12 mouse cellular contexts compared by ENCODE assay signal in genomic region chr2:152931456-152932160, GRCm38 (mm10). TPM values are rescaled to one million over a fixed set of nuclear protein-coding genes. Genes with fewer than 3 reads are reported as not detected.
DNase-seq lines count a peak whose midpoint lies in the region; ATAC-seq and TF ChIP-seq lines count a peak whose summit lies in the region.
"Had no signal": no experiment of that assay in that cellular context is flagged by ENCODE, and none has a peak within 500 bp of the region (broad histone marks: within the 10 kb centered on the region; RNA-seq: fewer than 3 reads in every experiment).

No protein-coding gene starts in this region.

- H3K4me3 ChIP-seq in heart, adult 2 months, result peak overlapping the region; percentile 44
- no peak overlapping the region; the same call in 1 of the 2 replicates for H3K4me3 ChIP-seq in liver, adult 2 months (ENCODE audit: insufficient read depth, low read depth, low read length)
- no peak overlapping the region for H3K4me3 ChIP-seq in liver, embryonic 11.5 days (ENCODE audit: low read depth, low read length)
- H3K4me3 ChIP-seq in E14TG2a.4 (replicated peaks; ENCODE audit: low read length), result peak overlapping the region; percentile 26; the same call in 1 of the 2 replicates
- no peak overlapping the region for H3K4me3 ChIP-seq in limb, embryonic 10.5 days
- H3K4me3 ChIP-seq: embryonic facial prominence, embryonic 12.5 days; midbrain, embryonic 13.5 days had no signal

- H3K4me1 ChIP-seq in heart, adult 2 months (ENCODE audit: control insufficient read depth, insufficient read depth, low read length), result peaks cover 19% of the 10 kb centered on the region
- no peaks in the 10 kb centered on the region for H3K4me1 ChIP-seq in liver, adult 2 months (ENCODE audit: control insufficient read depth, insufficient read depth, low read length)
- H3K4me1 ChIP-seq in liver, embryonic 11.5 days (replicated peaks; ENCODE audit: control insufficient read depth, insufficient read depth, low read length), result no peaks in the 10 kb centered on the region; the same call in 1 of the 2 replicates
- H3K4me1 ChIP-seq in E14TG2a.4 (replicated peaks; ENCODE audit: low read depth, low read length), result peaks cover 27% of the 10 kb centered on the region
- peaks cover 71% of the 10 kb centered on the region for H3K4me1 ChIP-seq in limb, embryonic 10.5 days
- H3K4me1 ChIP-seq: midbrain, embryonic 13.5 days had no signal

- TF ChIP-seq CTCF in heart, adult 2 months (IDR thresholded peaks at IDR 0.05), result no peak
- TF ChIP-seq CTCF in liver, adult 2 months (IDR thresholded peaks at IDR 0.05; ENCODE audit: low read depth, low read length), result no peak
- no peak for TF ChIP-seq CTCF in E14TG2a.4 (conservative IDR thresholded peaks at IDR 0.05; ENCODE audit: low read length)

- no peak for ATAC-seq in liver, embryonic 11.5 days (replicated peaks; ENCODE audit: low FRiP score)
- ATAC-seq: midbrain, embryonic 13.5 days had no signal

- 44% methylated on average over 12 of the region's 12 CpGs for WGBS in heart, adult 2 months
- 61% methylated on average over 12 of the region's 12 CpGs for WGBS in liver, adult 2 months
- 72% methylated on average over 12 of the region's 12 CpGs for WGBS in liver, embryonic 11.5 days
- WGBS in limb, embryonic 10.5 days, result 82% methylated on average over 12 of the region's 12 CpGs

- no peak for TF ChIP-seq POLR2A in heart, adult 2 months (IDR thresholded peaks at IDR 0.05; ENCODE audit: insufficient read depth, low read depth, low read length)
- TF ChIP-seq POLR2A in liver, adult 2 months (IDR thresholded peaks at IDR 0.05; ENCODE audit: extremely low read depth, insufficient read depth, low read length), result no peak

- H3K79me2 ChIP-seq in heart, adult 2 months (replicated peaks; ENCODE audit: control insufficient read depth, insufficient read depth, low read length), result no peaks in the 10 kb centered on the region
- no peaks in the 10 kb centered on the region for H3K79me2 ChIP-seq in liver, adult 2 months (ENCODE audit: control insufficient read depth, insufficient read depth, low read length)

- peak; percentile 40 to 50 for DNase-seq in heart, adult 2 months
- DNase-seq in heart, adult 9 months (ENCODE audit: low spot score in 2 of 2), result no peak
- peak; percentile 6 for DNase-seq in liver, adult 2 months (ENCODE audit: extremely low read depth, low read depth, low spot score)
- no peak for DNase-seq in liver, embryonic 11.5 days (ENCODE audit: low spot score)
- DNase-seq in limb, embryonic 10.5 days (ENCODE audit: low spot score), result no peak
- DNase-seq in urinary bladder, postnatal 10 days (ENCODE audit: low spot score), result no peak
- DNase-seq in layer of hippocampus, postnatal 25 days (ENCODE audit: extremely low spot score in 1 of 2, low spot score in 1 of 2), result no peak
- DNase-seq: cerebellum, adult 11 months; left cerebral cortex, postnatal 4 days had no signal

- TF ChIP-seq EP300 in heart, adult 2 months (IDR thresholded peaks at IDR 0.05; ENCODE audit: insufficient read depth, low read depth, low read length), result no peak

- peak overlapping the region; percentile 75 for H3K27ac ChIP-seq in heart, adult 2 months
- H3K27ac ChIP-seq in liver, adult 2 months (replicated peaks; ENCODE audit: insufficient read depth, low read depth, low read length), result no peak overlapping the region
- no peak overlapping the region for H3K27ac ChIP-seq in liver, embryonic 11.5 days (ENCODE audit: low read depth, low read length)
- peak overlapping the region; percentile 82 for H3K27ac ChIP-seq in limb, embryonic 10.5 days
- H3K27ac ChIP-seq: embryonic facial prominence, embryonic 12.5 days; midbrain, embryonic 13.5 days had no signal

- intact Hi-C loops in heart, adult 2 months (cut with DNase I), result no loop called here

- H3K9ac ChIP-seq in heart, adult 2 months (ENCODE audit: low read depth, low read length), result peak overlapping the region; percentile 29; the same call in 1 of the 2 replicates
- no peak overlapping the region; the same call in 1 of the 2 replicates for H3K9ac ChIP-seq in liver, adult 2 months (ENCODE audit: low read depth, low read length)
- H3K9ac ChIP-seq in liver, embryonic 11.5 days (ENCODE audit: low read depth, low read length), result no peak overlapping the region
- H3K9ac ChIP-seq: embryonic facial prominence, embryonic 12.5 days; midbrain, embryonic 13.5 days had no signal

- no peaks in the 10 kb centered on the region for H3K27me3 ChIP-seq in heart, adult 2 months (ENCODE audit: control insufficient read depth, insufficient read depth, low read length)
- no peaks in the 10 kb centered on the region for H3K27me3 ChIP-seq in liver, adult 2 months (ENCODE audit: control insufficient read depth, insufficient read depth, low read length)
- H3K27me3 ChIP-seq in liver, embryonic 11.5 days (replicated peaks; ENCODE audit: control insufficient read depth, insufficient read depth, low read length), result 0 out of 2 replicates have a peak, but pooled peaks cover 9% of the 10 kb centered on the region
- H3K27me3 ChIP-seq in E14TG2a.4 (ENCODE audit: insufficient read depth, low read length), result peaks cover 75% of the 10 kb centered on the region
- H3K27me3 ChIP-seq in limb, embryonic 10.5 days (ENCODE audit: low read depth, poor library complexity, severe bottlenecking), result peaks cover 11% of the 10 kb centered on the region

- H3K4me2 ChIP-seq in liver, embryonic 11.5 days, result no peak overlapping the region
- H3K4me2 ChIP-seq: embryonic facial prominence, embryonic 12.5 days; midbrain, embryonic 13.5 days had no signal

- H3K36me3 ChIP-seq in heart, adult 2 months (ENCODE audit: control insufficient read depth, insufficient read depth, low read length), result no peaks in the 10 kb centered on the region
- H3K36me3 ChIP-seq in liver, adult 2 months (ENCODE audit: control insufficient read depth, insufficient read depth, low read length), result no peaks in the 10 kb centered on the region
- no peaks in the 10 kb centered on the region for H3K36me3 ChIP-seq in liver, embryonic 11.5 days (ENCODE audit: control insufficient read depth, insufficient read depth, low read length)
- no peaks in the 10 kb centered on the region for H3K36me3 ChIP-seq in E14TG2a.4 (ENCODE audit: insufficient read depth, low read length)
- no peaks in the 10 kb centered on the region for H3K36me3 ChIP-seq in limb, embryonic 10.5 days
- H3K36me3 ChIP-seq: embryonic facial prominence, embryonic 12.5 days; midbrain, embryonic 13.5 days had no signal

- no peaks in the 10 kb centered on the region for H3K9me3 ChIP-seq in liver, embryonic 11.5 days (ENCODE audit: control insufficient read depth, low read length)
- no peaks in the 10 kb centered on the region for H3K9me3 ChIP-seq in E14TG2a.4 (ENCODE audit: low read length)
- no peaks in the 10 kb centered on the region for H3K9me3 ChIP-seq in limb, embryonic 10.5 days (replicated peaks)
- H3K9me3 ChIP-seq: embryonic facial prominence, embryonic 12.5 days; midbrain, embryonic 13.5 days had no signal

RNA-seq across cellular contexts. Expression of gene Foxs1, which starts 1.4 kb away (rescaled TPM):
- total RNA-seq in heart, adult 2 months (2021), result 1 to 10 TPM; 1.7 to 3.5 TPM
- 9.0 and 10.5 TPM in 2 replicates for polyA plus RNA-seq in heart, adult 2 months (2012; rRNA removed)
- 0.34 TPM in 1 of 2 replicates, not detected in the other for total RNA-seq in liver, adult 2 months (2014; rRNA removed)
- 1.1 and 1.6 TPM in 2 replicates for polyA plus RNA-seq in liver, adult 2 months (2012; rRNA removed)
- 0.21 and 0.36 TPM in 2 replicates for polyA plus RNA-seq in liver, embryonic 11.5 days (2014; fragmentation: Nextera tagmentation; extraction: Ambion mirVana)
- 0.26 and 0.64 TPM in 2 replicates for polyA plus RNA-seq in limb, embryonic 10.5 days (2016; fragmentation: Nextera tagmentation; extraction: Ambion mirVana)
- total RNA-seq in layer of hippocampus, postnatal 25 days (2021), result 1 to 10 TPM in 1 of 2 experiments, under 1 TPM in 1; 0.56 to 1.0 TPM

RNA-seq across cellular contexts. Expression of gene Dusp15, which starts 19.9 kb away (rescaled TPM):
- not detected for total RNA-seq in heart, adult 2 months (2021)
- 0.25 and 0.26 TPM in 2 replicates for polyA plus RNA-seq in heart, adult 2 months (2012; rRNA removed)
- not detected in 2 replicates for total RNA-seq in liver, adult 2 months (2014; rRNA removed)
- polyA plus RNA-seq in liver, adult 2 months (2012; rRNA removed), result not detected in 2 replicates
- polyA plus RNA-seq in liver, embryonic 11.5 days (2014; fragmentation: Nextera tagmentation; extraction: Ambion mirVana), result not detected in 2 replicates
- 0.58 and 0.68 TPM in 2 replicates for polyA plus RNA-seq in limb, embryonic 10.5 days (2016; fragmentation: Nextera tagmentation; extraction: Ambion mirVana)
- 10 to 100 TPM; 14.5 to 17.1 TPM for total RNA-seq in layer of hippocampus, postnatal 25 days (2021)

RNA-seq across cellular contexts. Expression of gene Mylk2, which starts 20.5 kb away (rescaled TPM):
- total RNA-seq in heart, adult 2 months (2021), result under 1 TPM; 0.08 to 0.09 TPM
- polyA plus RNA-seq in heart, adult 2 months (2012; rRNA removed), result 0.18 and 0.29 TPM in 2 replicates
- total RNA-seq in liver, adult 2 months (2014; rRNA removed), result 0.09 TPM in 1 of 2 replicates, not detected in the other
- not detected in 2 replicates for polyA plus RNA-seq in liver, adult 2 months (2012; rRNA removed)
- polyA plus RNA-seq in liver, embryonic 11.5 days (2014; fragmentation: Nextera tagmentation; extraction: Ambion mirVana), result not detected in 2 replicates
- not detected in 2 replicates for polyA plus RNA-seq in limb, embryonic 10.5 days (2016; fragmentation: Nextera tagmentation; extraction: Ambion mirVana)
- total RNA-seq in layer of hippocampus, postnatal 25 days (2021), result not detected
- total RNA-seq: left cerebral cortex, postnatal 4 days had no signal

RNA-seq across cellular contexts. Expression of gene Ttll9, which starts 30.7 kb away (rescaled TPM):
- total RNA-seq in heart, adult 2 months (2021), result not detected
- polyA plus RNA-seq in heart, adult 2 months (2012; rRNA removed), result 0.61 TPM in 1 of 2 replicates, not detected in the other
- total RNA-seq in liver, adult 2 months (2014; rRNA removed), result 0.20 TPM in 1 of 2 replicates, not detected in the other
- polyA plus RNA-seq in liver, adult 2 months (2012; rRNA removed), result 0.11 and 0.19 TPM in 2 replicates
- polyA plus RNA-seq in liver, embryonic 11.5 days (2014; fragmentation: Nextera tagmentation; extraction: Ambion mirVana), result 0.35 and 0.62 TPM in 2 replicates
- 0.53 and 1.7 TPM in 2 replicates for polyA plus RNA-seq in limb, embryonic 10.5 days (2016; fragmentation: Nextera tagmentation; extraction: Ambion mirVana)
- total RNA-seq in layer of hippocampus, postnatal 25 days (2021), result 1 to 10 TPM in 1 of 2 experiments, under 1 TPM in 1; 0.94 to 1.3 TPM

Comparison
In these comparisons a context has a peak if more than half of its experiments do, and no peak if none do; other contexts are left out.
1. DNase-seq: peak in heart, adult 2 months (2 of 2) and liver, adult 2 months (single experiment); none in heart, adult 9 months (0 of 2), liver, embryonic 11.5 days (single experiment), limb, embryonic 10.5 days (single experiment), urinary bladder, postnatal 10 days (single experiment) and layer of hippocampus, postnatal 25 days (0 of 2).
2. H3K27ac ChIP-seq: peak in heart, adult 2 months (single experiment) and limb, embryonic 10.5 days (single experiment); none in liver, adult 2 months (single experiment) and liver, embryonic 11.5 days (single experiment).
3. H3K4me3 ChIP-seq: peak in heart, adult 2 months (single experiment) and E14TG2a.4 (single experiment); none in liver, adult 2 months (single experiment), liver, embryonic 11.5 days (single experiment) and limb, embryonic 10.5 days (single experiment).